Mouse (Mus musculus): ENCODE results near the gene Usp1. TPM values are rescaled to one million over a fixed set of nuclear protein-coding genes. Genes with fewer than 3 reads are reported as not detected.
"Not testable (repeated sequence)": the region's sequence is repeated elsewhere in the genome, so short reads cannot be mapped to it uniquely, and the experiment has no call there.

Usp1 gene
- polyA plus RNA-seq, 1 experiment from 2014 or later, result 51.0 TPM

DNA sequence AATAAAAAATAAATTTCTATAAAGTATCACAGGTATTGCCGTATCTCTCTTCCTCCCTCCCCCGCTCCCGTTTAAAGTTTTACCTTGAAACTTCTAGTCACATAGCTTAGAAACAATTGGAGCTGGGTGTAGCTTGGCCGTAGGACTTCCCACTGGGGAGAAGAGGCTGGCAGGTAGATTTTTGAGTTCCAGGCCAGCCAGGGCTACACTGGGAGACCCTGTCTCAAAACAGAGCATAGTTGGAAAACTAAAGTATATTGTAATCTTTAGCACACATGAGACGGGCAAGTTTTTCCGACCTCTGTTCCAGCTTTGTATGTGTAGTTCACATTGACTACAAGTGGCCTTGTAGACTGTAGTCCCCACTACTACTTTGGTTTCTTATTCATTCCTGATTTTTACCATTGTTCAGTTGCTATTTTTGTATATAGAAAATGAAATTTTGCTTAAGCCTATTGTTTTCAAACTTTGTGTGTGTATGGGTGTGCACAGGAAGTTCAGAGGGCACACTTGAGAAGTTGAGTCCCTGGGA lies 1.7 kb downstream of the Usp1 start:
- H3K36me3 ChIP-seq (ENCODE audit: control insufficient read depth, insufficient read depth), result 0 out of 2 replicates have a peak, but pooled peaks cover 6% of the 10 kb centered on the region
- H3K27ac ChIP-seq (ENCODE audit: low read depth, low read length), result no peak overlapping the region
- H3K9me3 ChIP-seq (ENCODE audit: control insufficient read depth), result no peaks in the 10 kb centered on the region
- H3K4me3 ChIP-seq (ENCODE audit: low read depth, low read length), result peak overlapping the region; percentile 96
- no peaks in the 10 kb centered on the region for H3K4me1 ChIP-seq (replicated peaks; ENCODE audit: control insufficient read depth, insufficient read depth, low read length)
- 8% methylated on average over 6 of the region's 6 CpGs for WGBS
- no peaks in the 10 kb centered on the region for H3K27me3 ChIP-seq (replicated peaks; ENCODE audit: control insufficient read depth, insufficient read depth, low read length)
- ATAC-seq, result no peak
- peak overlapping the region; percentile 86 for H3K9ac ChIP-seq (ENCODE audit: low read depth, low read length)
- peak overlapping the region; percentile 80 for H3K4me2 ChIP-seq (replicated peaks; ENCODE audit: low read depth)
- no peak for TF ChIP-seq CTCF (IDR thresholded peaks at IDR 0.05; ENCODE audit: low read depth)

DNA sequence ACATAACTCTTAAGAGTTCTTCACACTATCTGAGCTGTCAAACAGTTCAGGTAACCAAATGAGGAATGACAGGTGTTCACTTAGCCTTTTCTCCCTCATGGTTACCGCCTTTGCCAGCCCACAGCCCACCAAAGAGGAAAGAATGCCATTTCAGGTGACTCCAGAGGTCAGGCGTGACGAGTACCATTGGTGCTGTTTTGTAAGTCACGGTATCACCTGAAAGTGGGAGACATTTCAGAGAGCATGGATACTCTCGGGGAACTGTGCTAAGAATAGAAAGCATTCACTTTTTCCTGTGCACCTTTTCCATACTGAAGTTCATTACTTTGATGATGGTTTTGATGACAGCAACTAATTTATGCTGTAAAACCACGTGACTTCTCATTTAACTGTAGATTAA lies 12.4 kb downstream of the Usp1 start:
- 85% methylated on average over 6 of the region's 6 CpGs for WGBS
- no peak overlapping the region for H3K9ac ChIP-seq (ENCODE audit: low read depth, low read length)
- no peak overlapping the region for H3K4me2 ChIP-seq (replicated peaks; ENCODE audit: low read depth)
- no peaks in the 10 kb centered on the region for H3K4me1 ChIP-seq (replicated peaks; ENCODE audit: control insufficient read depth, insufficient read depth, low read length)
- no peak overlapping the region for H3K27ac ChIP-seq (ENCODE audit: low read depth, low read length)
- no peak for TF ChIP-seq CTCF (IDR thresholded peaks at IDR 0.05; ENCODE audit: low read depth)
- no peaks in the 10 kb centered on the region for H3K9me3 ChIP-seq (ENCODE audit: control insufficient read depth)
- ATAC-seq, result no peak
- no peaks in the 10 kb centered on the region for H3K27me3 ChIP-seq (replicated peaks; ENCODE audit: control insufficient read depth, insufficient read depth, low read length)
- H3K4me3 ChIP-seq (ENCODE audit: low read depth, low read length), result no peak overlapping the region
- peaks cover 46% of the 10 kb centered on the region for H3K36me3 ChIP-seq (ENCODE audit: control insufficient read depth, insufficient read depth)

DNA sequence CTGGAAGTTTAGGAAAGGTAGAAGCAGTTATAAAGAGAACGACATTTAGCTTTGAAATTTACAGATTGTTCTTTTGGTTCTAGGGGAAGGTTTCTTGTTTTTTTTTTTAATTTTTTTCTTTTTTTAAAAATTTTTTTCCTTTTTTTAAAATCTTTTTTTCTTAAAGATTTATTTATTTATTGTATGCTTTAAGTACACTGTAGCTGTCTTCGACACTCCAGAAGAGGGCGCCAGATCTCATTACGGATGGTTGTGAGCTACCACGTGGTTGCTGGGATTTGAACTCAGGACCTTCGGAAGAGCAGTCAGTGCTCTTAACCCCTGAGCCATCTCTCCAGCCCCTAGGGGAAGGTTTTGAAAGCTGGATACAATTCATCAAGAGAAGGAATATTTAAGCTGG lies 14.6 kb downstream of the Usp1 start:
- WGBS, result 94% methylated on average over 6 of the region's 6 CpGs
- not testable (repeated sequence) for H3K4me2 ChIP-seq (replicated peaks; ENCODE audit: low read depth); H3K27ac ChIP-seq (ENCODE audit: low read depth, low read length); H3K9ac ChIP-seq (ENCODE audit: low read depth, low read length); H3K4me1 ChIP-seq (replicated peaks; ENCODE audit: control insufficient read depth, insufficient read depth, low read length); H3K4me3 ChIP-seq (ENCODE audit: low read depth, low read length); H3K9me3 ChIP-seq (ENCODE audit: control insufficient read depth); H3K27me3 ChIP-seq (replicated peaks; ENCODE audit: control insufficient read depth, insufficient read depth, low read length); ATAC-seq
- TF ChIP-seq CTCF (IDR thresholded peaks at IDR 0.05; ENCODE audit: low read depth), result peak; percentile 41
- peaks cover 44% of the 10 kb centered on the region for H3K36me3 ChIP-seq (ENCODE audit: control insufficient read depth, insufficient read depth)

DNA sequence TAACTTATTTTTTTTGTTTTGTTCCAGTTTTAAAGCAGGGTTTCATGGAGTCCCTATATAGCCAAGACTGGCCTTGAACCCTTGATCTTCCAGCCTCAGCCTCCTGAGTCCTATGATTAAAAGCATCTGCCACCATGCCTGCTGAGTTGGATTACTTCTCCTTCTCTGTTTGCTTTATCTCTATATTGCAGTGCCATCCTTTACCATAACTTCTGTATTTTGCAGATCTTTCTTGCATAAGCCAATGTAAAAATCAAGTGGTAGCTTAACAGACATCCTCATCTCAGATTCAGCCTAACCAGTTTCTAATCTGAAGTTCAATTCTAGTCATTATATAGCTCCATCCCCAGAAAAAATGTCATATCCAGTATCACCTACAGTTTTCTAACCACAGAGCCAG lies 27.0 kb downstream of the Usp1 start:
- H3K4me1 ChIP-seq (replicated peaks; ENCODE audit: control insufficient read depth, insufficient read depth, low read length), result no peaks in the 10 kb centered on the region
- H3K4me3 ChIP-seq (ENCODE audit: low read depth, low read length), result no peak overlapping the region
- no peaks in the 10 kb centered on the region for H3K9me3 ChIP-seq (ENCODE audit: control insufficient read depth)
- TF ChIP-seq CTCF (IDR thresholded peaks at IDR 0.05; ENCODE audit: low read depth), result no peak
- H3K27me3 ChIP-seq (replicated peaks; ENCODE audit: control insufficient read depth, insufficient read depth, low read length), result no peaks in the 10 kb centered on the region
- no peak overlapping the region for H3K9ac ChIP-seq (ENCODE audit: low read depth, low read length)
- no peak for ATAC-seq
- H3K27ac ChIP-seq (ENCODE audit: low read depth, low read length), result no peak overlapping the region
- no peak overlapping the region for H3K4me2 ChIP-seq (replicated peaks; ENCODE audit: low read depth)
- H3K36me3 ChIP-seq (ENCODE audit: control insufficient read depth, insufficient read depth), result no peaks in the 10 kb centered on the region; the same call in 1 of the 2 replicates

DNA sequence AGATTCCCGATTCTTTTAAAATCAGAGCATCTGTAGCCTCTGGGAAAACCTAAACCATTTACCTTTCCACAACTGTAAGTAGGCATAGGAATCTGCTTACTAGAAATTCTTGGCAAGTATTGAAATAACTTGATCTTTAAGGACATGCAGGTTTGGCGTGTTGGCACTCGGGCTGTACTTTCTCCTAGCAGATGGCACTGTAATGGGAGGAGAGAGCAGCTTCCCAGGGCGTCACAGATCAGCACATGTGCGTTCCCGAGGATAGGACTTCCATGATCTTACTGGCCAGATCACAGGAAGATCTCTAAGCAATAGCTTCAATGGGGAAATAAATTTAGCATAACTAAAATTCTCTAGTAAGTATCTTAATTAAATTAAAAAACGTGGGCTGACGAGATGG lies 32.4 kb downstream of the Usp1 start:
- ATAC-seq, result no peak
- Histone ChIP-seq H3K36me3 (ENCODE audit: control insufficient read depth, insufficient read depth) (peaks cover 19% of the 10 kb centered on the region), H3K4me3 (ENCODE audit: low read depth, low read length) (no peak overlapping the region), H3K9me3 (ENCODE audit: control insufficient read depth) (no peaks in the 10 kb centered on the region), H3K4me2 (replicated peaks; ENCODE audit: low read depth) (no peak overlapping the region), H3K4me1 (replicated peaks; ENCODE audit: control insufficient read depth, insufficient read depth, low read length) (no peaks in the 10 kb centered on the region), H3K27ac (ENCODE audit: low read depth, low read length) (no peak overlapping the region), H3K9ac (ENCODE audit: low read depth, low read length) (no peak overlapping the region), H3K27me3 (replicated peaks; ENCODE audit: control insufficient read depth, insufficient read depth, low read length) (no peaks in the 10 kb centered on the region)
- 98% methylated on average over 8 of the region's 8 CpGs for WGBS
- TF ChIP-seq CTCF (IDR thresholded peaks at IDR 0.05; ENCODE audit: low read depth), result no peak

DNA sequence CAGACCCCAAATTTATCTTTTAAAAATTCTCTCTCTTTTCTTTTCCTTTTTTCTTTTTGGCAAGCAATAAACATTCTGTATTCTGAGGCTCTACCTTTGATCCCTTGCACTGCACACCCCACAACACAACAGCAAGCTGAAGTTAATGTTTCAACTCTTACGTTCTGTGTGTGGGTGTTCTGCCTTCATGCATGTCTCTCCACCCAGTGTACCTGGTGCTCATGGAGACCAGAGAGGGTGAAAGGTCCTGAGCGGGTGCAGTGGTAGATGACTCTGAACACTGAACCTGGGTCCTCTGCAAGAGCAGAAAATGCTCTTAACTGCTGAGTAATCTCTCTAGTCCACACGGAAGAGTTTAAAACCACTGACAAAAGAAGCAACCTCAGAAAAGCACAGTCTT lies 36.6 kb downstream of the Usp1 start:
- Histone ChIP-seq H3K4me2 (replicated peaks; ENCODE audit: low read depth) (no peak overlapping the region), H3K9me3 (ENCODE audit: control insufficient read depth) (no peaks in the 10 kb centered on the region), H3K9ac (ENCODE audit: low read depth, low read length) (no peak overlapping the region), H3K27me3 (replicated peaks; ENCODE audit: control insufficient read depth, insufficient read depth, low read length) (no peaks in the 10 kb centered on the region), H3K4me3 (ENCODE audit: low read depth, low read length) (no peak overlapping the region), H3K36me3 (ENCODE audit: control insufficient read depth, insufficient read depth) (peaks cover 38% of the 10 kb centered on the region), H3K4me1 (replicated peaks; ENCODE audit: control insufficient read depth, insufficient read depth, low read length) (no peaks in the 10 kb centered on the region), H3K27ac (ENCODE audit: low read depth, low read length) (no peak overlapping the region)
- TF ChIP-seq CTCF (IDR thresholded peaks at IDR 0.05; ENCODE audit: low read depth), result no peak
- 57% methylated on average over 3 of the region's 3 CpGs for WGBS
- ATAC-seq, result peak; percentile 49

DNA sequence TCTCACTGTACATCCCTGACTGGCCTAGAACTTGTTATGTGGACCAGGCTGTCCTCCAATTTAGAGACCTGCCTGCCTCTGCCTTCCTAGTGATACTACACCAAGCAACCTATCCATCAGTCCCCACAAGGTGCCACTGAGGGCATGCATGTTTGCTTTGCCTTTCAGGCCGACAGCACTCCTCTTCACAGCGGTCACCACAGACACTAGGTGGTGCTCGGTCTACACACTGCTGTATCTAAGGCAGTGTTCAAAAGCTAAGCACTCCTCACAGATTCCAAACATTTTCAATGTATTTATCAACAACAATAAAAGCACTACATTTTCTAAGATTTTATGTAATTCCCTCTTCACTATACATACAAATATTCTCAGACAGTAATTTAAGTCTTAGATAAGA lies 46.3 kb downstream of the Usp1 start:
- ATAC-seq, result no peak
- peak; percentile 40 for TF ChIP-seq CTCF (IDR thresholded peaks at IDR 0.05; ENCODE audit: low read depth)
- 85% methylated on average over 3 of the region's 3 CpGs for WGBS

More for the DNA sequence above, 46.3 kb downstream of the Usp1 start:
- Histone ChIP-seq H3K27ac (ENCODE audit: low read depth, low read length) (no peak overlapping the region), H3K27me3 (replicated peaks; ENCODE audit: control insufficient read depth, insufficient read depth, low read length) (no peaks in the 10 kb centered on the region), H3K9ac (ENCODE audit: low read depth, low read length) (no peak overlapping the region), H3K36me3 (ENCODE audit: control insufficient read depth, insufficient read depth) (peaks cover 62% of the 10 kb centered on the region), H3K4me2 (replicated peaks; ENCODE audit: low read depth) (no peak overlapping the region), H3K4me3 (ENCODE audit: low read depth, low read length) (no peak overlapping the region), H3K9me3 (ENCODE audit: control insufficient read depth) (no peaks in the 10 kb centered on the region), H3K4me1 (replicated peaks; ENCODE audit: control insufficient read depth, insufficient read depth, low read length) (no peaks in the 10 kb centered on the region)
